Mouse (Mus musculus): ENCODE data around the gene Rasl11b. TPM values are rescaled to one million over a fixed set of nuclear protein-coding genes. Genes with fewer than 3 reads are reported as not detected.

Gene Rasl11b
- total RNA-seq, 2 experiments from 2014 or later: 2.8 to 4.7 TPM

DNA sequence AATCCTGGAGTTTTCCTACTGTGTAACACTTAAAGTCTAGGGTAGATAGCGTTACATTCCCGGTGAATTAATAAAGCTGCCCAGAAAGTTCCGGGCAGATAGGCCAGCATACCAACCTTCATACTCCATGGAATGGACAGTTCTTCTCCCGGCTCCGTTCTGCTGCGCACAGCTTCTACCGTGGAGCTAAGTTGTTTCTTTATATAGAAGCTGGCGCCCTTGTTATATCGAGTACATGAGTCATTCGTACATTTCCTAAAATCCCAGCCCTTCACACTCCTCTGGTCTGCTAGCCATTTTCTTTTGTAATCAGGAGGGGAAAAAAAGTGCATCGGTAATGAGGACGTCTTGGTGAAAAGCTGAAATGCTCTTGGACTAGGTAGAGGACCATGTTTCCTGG lies 7.0 kb upstream of the Rasl11b start:
- no peak for DNase-seq (ENCODE audit: low spot score)

- no peak for DNase-seq (ENCODE audit: low spot score)
These were observed 6.2 kb upstream of the Rasl11b start for GRCm38 (mm10) chr5:74188886-74189285.

GRCm38 (mm10) chr5:74189484-74190160 lies 5.5 kb upstream of the Rasl11b start:
- no peak for DNase-seq (ENCODE audit: low spot score)

GRCm38 (mm10) chr5:74190161-74190491 lies 5.0 kb upstream of the Rasl11b start:
- DNase-seq (ENCODE audit: low spot score): peak; percentile 25

- DNase-seq (ENCODE audit: low spot score): no peak
These were observed 4.2 kb upstream of the Rasl11b start for GRCm38 (mm10) chr5:74190911-74191310.

- DNase-seq (ENCODE audit: low spot score): no peak
These were observed 2.1 kb upstream of the Rasl11b start for GRCm38 (mm10) chr5:74193008-74193407.

DNA sequence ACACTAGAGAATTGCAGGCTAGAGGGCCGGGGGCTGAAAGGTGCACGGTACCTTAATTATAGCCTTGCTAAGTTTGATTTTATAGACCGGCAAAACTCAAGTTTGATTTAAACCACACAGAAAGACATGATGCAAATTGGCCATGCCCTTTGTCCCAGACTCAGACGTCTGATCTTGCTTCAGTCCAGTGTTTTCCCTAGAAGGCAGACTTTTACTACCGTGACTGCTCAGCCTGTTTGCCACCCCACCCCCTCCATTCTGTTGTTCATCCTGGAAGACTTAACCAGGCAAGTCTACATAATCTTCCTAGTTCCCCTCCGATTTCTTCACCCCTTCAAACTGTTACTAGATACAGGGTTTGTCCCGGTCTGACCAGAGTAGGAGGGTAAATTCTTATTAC lies 1.5 kb upstream of the Rasl11b start:
- no peak for DNase-seq (ENCODE audit: low spot score)

GRCm38 (mm10) chr5:74194027-74194840 lies 852 bp upstream of the Rasl11b start:
- DNase-seq (ENCODE audit: low spot score): no peak

DNA sequence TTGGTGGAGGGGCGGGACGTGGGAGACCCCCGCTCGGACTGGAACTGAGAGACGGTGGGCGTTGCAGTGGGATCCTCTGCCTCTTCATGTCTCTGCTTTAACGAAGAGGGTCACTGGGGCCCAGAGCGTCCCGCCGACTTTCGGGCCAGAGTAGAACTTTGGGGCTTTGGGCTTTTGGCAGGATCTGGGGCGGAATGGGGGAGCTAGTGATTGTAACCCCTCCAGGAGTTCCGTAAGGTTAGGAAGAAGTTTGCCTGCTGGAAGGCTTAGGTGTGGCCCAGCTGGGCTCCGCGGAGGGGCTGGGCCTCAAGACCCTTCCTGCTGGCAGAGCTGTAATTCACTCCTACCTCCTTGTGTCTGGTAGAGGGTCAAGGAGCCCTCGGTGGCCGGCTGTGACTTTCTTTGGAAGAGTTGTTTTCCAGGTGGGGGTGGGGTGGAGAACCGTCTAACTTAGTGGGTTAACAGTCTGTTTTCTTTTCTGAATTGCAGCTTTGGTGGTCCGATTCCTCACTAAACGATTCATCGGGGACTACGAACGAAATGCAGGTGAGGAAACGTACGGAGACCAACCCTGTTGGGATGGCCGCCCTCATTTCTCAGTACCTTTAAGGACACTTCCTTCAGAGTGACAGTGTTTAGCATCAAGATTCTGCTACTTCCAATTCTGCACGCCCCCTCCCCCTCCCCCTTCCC lies 674 bp downstream of the Rasl11b start:
- DNase-seq (ENCODE audit: low spot score): no peak

- peak; percentile 29 for DNase-seq (ENCODE audit: low spot score)
These were observed 1.2 kb downstream of the Rasl11b start for GRCm38 (mm10) chr5:74196307-74196618.

DNA sequence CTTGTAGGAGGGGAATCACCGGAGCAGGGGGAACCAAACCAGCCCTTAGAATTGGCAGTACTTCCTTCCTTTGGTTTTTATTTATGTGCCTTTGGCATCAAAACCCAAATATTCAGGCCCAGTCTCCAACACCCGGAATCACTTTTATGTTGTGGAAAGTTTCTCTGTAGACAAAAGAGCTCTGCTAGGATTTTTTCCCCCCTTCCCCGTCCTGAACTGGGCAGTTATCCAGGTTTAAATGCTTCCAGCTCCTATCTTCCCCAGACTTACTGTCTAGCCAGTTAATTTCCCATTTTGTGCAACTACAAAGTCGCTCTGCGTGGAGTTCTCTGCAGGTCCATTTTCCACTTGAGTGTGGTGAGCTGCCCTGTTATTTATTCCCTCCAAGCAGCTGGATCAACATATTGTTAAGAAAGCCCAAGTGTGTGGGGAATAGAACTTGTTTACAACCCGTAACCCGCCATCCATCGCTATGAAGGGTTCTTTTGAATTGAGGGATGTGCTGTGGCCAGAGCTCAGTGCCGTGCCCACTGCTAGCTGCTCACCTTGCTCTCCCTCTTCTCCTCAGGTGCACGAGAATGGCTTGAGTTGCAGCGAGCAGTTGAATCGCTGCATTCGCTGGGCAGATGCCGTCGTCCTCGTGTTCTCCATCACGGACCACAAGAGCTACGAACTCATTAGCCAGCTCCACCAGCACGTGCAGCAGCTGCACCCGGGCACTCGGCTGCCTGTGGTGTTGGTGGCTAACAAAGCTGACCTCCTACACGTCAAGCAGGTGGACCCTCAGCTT lies 2.6 kb downstream of the Rasl11b start:
- no peak for DNase-seq (ENCODE audit: low spot score)

DNA sequence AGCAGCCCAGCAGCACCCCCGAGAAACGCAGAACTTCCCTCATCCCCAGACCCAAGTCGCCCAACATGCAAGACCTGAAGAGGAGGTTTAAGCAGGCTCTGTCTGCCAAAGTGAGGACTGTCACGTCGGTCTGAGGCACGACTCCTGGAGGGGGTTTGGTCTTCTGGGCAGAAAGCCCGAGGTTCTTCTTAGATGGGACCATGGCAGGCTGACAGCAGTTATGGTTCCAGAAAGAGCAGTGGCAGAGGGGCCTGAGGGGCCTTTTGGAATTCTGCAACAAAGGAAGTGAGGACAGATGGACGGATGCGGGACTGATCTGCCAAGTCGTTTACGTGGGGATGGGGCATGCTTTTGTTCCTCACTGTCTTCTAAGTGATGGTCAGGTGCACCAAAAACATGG lies 3.4 kb downstream of the Rasl11b start:
- no peak for DNase-seq (ENCODE audit: low spot score)

GRCm38 (mm10) chr5:74199793-74200192 lies 4.7 kb downstream of the Rasl11b start:
- no peak for DNase-seq (ENCODE audit: low spot score)

DNA sequence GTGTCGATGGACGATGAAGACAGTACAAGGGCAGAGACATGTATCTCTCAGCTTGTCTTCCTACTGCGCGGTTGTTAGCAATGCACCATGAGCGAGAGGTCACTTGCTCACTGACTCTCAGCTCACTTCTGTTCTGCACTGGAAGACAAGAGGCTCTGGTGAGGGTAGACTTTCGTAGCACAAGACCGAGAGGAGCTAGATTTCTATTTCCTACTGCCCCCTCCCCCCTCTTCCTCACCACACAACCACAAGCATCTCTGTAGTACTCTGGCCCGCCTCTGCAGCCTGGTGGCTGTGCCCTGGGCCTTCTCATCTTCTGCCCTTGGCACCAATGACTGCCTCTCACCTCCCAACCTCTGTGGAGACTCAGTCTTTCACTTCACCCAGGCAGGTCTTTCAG lies 5.4 kb downstream of the Rasl11b start:
- DNase-seq (ENCODE audit: low spot score): no peak

- DNase-seq (ENCODE audit: low spot score): no peak
These were observed 6.7 kb downstream of the Rasl11b start for GRCm38 (mm10) chr5:74201570-74202357.

DNA sequence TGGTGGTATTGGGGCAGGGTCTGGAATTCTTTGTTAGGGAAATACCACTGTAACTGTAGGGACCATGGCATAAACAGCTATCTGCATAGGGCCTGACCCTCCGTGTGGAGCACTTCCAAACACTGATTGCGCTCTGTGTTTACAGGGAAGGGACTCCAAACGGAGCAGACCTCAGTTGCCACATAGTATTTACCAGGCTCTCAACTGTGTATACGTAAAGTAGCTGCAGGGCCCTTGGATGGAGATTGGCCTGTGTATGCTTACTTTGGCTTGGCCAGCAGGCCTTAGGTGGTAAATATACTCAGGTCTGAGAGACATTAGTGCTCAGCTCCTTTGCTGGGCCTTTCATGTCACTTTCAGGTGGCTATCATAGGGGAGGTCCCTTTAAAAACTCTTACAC lies 7.4 kb downstream of the Rasl11b start:
- no peak for DNase-seq (ENCODE audit: low spot score)

- DNase-seq (ENCODE audit: low spot score): peak; percentile 48
These were observed 9.4 kb downstream of the Rasl11b start for GRCm38 (mm10) chr5:74204465-74204864.

DNA sequence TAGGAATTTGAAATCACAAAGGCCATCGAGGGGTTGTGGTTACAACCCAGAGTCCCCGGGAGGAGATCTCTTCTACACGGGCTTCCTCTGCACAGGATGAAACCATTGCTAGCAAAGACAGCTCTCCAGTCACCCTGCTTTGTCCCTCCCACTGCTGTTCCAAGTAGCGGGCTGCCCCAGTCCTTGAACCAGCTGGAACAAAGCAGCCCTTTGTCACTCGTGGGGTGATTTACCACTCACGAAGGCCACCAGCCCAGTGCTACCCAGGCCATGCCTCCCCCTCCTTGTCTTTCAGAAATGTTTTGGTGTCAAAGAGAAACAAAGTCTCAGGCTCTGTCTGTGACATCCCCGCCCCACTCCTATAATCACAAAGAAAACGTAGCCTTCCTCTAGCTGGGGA lies 10.4 kb downstream of the Rasl11b start:
- no peak for DNase-seq (ENCODE audit: low spot score)

GRCm38 (mm10) chr5:74206038-74206437 lies 11.0 kb downstream of the Rasl11b start:
- peak; percentile 27 for DNase-seq (ENCODE audit: low spot score)

- DNase-seq (ENCODE audit: low spot score): no peak
These were observed 11.6 kb downstream of the Rasl11b start for GRCm38 (mm10) chr5:74206649-74207048.

DNA sequence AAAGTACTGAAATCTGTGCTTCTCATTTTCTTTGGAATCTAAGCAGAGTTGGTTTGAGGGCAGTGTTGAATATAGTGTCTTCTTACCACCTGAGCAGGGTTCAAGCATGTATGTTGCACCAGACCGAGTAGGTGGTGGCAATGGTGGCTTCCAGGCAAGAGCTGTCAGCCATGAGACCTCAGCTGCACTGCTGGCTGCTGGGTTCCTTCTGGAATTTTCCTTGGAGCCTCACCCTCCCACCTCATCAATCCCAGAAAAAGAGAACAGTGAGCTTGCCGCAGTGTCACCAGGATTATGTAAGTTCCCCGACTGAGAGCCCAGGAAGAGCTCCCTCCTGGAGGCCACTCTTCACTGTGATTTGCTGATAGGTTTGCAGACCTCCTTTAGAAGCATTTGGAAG lies 12.1 kb downstream of the Rasl11b start:
- DNase-seq (ENCODE audit: low spot score): no peak
